Mouse (Mus musculus) liver, postnatal 0 days (tissue): ENCODE results near the gene Gm9774.

Experiments used
- CTCF ChIP-seq: sonication (generic); IDR thresholded peaks from 2 replicates; pipeline ENCODE4 v1.5.1; 2016; ENCODE audit warnings: antibody characterized with exemption, low read depth
- EP300 ChIP-seq: IDR thresholded peaks from 2 replicates; pipeline ENCODE4 v1.6.1; 2016; ENCODE audit warnings: antibody characterized with exemption, low read depth, mild to moderate bottlenecking

DNA sequence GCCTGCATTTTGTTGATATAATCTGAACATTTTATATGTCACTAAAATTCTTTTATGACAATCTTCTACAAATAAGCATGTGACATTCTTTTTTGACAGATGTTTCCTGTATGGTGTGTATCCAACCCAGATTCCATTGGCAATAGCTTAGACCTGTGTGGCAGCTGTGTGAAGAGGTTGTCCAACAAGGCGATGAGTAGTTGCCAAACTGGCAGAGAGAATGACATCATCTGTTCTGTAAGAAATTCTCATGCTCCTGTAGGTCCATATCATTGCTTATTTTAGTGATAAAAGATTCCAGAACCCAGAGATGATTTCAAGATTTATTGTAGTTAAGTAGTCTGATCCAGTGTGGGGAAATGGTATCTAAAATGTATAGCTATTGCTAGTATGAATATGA is 37.4 kb upstream of the Gm9774 start:
- TF ChIP-seq EP300 (no peak), CTCF (no peak)
